Mouse (Mus musculus) CD8-positive naive resting alpha-beta T cell, adult 57 days (primary cell): ENCODE results near the gene Fkbp6. TPM values are rescaled to one million over a fixed set of nuclear protein-coding genes. Genes with fewer than 3 reads are reported as not detected.

ENCODE experiments used
- total RNA-seq: library from RNA; stranded (reverse); gene quantifications from one replicate; pipeline ENCODE4 v1.2.4, GENCODE M21; 2023

Fkbp6 gene
- total RNA-seq, result 0.55 TPM

DNA sequence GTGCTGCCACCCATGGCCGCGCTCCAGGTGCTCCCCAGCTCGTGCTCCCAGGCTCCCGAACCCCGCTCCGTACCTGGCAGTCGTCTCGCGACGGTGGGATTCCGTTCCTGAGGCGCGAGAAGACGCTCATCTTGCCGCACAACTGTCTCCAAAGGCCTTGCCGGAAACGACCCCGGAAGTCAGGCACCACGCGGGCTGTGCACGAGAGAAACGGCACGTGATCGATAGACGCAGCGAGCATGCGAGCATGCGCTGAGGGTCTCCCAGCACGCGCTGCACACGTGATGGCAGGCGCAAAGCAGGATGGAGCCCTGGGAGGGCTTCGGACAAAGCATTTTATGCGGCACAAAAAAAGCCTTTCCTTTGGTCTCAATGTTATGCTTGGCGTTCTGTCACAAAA is at the start of gene Fkbp6:
Fkbp6 (minus strand) TSS at position 183 of the 400 bp plus-strand sequence.

DNA sequence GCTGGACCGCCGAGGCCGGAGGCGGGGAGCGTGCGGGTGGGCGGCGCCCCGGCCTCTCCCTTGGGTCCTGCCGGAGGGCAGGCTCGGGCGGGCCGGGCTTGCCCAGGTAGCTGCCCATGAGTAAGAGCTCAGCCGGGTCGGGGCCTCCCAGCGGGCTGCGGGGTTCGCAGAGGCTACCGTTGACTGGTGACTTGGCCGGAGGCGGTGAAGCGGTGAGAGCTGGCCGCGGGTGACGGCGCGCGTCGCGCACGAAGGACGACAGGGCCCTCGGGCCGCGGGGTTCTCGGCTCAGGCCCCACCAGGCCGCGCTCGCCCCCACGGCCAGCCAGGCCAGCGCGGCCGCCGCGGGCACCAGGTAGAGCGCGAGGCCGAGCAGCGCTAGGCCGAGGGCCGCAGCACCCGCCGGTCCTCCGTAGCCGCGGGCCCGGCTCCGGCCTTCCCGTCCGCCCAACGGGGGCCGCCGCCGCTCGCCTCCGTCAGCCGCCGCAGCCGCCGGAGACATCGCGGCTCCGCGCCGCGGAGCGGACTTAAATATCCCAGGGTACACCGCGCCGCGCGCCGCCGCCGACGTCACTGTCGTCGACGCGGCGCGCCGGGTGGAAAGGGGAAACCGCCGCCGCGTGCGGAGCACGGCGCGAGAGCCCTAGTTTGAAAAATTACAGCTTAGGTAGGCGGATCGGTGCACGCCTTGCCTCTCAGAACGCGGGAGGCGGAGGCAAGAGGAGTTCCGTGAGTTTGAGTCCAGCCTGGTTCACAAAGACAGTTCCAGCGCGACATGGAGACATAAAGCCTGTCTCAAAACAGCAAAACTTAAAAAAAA is 44.4 kb upstream of the Fkbp6 start, which contains the start of gene Pom121:
Pom121 (minus strand) TSS at position 543 of the 820 bp plus-strand sequence.

DNA sequence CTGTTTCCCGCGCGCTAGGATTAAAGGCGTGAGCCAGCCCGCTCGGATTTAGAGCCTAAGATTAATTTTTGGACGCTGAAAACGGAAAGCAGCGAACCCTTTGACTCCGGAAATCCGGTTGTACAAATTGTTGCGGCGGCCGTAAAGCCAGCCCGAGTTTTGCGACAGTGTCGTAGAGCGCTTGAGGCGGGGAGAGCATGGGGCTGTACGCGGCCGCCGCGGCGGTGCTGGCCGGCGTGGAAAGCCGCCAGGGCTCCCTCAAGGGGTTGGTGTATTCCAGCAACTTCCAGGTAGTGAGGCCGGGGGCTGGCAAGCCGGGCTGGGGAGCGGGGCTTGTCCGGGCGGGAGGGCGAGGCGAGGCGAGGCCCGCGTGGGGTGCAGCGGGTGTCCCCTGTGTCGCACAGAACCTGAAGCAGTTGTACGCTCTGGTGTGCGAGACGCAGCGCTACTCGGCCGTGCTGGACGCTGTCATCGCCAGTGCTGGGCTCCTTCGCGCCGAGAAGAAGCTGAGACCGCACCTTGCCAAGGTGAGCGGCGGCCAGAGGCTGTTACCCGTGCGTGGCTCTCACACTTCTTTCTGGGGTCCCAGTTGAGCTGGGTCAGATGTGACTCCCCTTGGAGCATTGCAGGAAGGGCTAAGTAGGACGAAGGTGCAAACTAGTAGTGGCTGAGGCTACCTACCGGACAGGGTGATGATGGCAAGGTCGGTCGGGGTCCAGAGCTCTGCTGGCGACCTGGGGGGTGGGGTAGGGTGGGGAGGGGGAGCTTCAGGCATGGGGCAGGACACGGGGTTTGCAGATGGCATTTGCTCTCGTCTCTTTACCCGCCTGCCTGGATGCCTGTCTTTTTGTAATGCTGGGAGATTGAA is 20.2 kb upstream of the Fkbp6 start, which contains the start of gene Nsun5:
Nsun5 (plus strand) TSS at position 167 of the 868 bp plus-strand sequence.

DNA sequence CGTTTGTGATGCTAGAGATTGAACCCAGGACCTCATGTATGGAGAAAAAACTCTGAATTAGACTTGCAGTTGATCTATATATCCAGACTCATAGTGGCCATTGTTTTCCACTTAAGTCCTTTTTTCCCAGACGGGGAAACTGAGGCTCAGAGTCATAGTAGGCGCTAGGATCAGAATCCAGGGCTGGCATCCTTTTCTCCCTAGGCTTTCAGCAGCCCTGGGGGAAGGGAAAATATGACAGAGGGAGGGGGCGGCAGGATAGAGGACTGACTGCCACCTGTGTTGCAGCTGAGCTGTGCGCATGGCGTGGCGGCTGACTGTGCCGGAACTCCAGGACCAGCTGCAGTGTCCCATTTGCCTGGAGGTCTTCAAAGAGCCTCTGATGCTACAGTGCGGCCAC is 3.2 kb upstream of the Fkbp6 start, which contains the start of gene Trim50:
Trim50 (plus strand) TSS at position 301 of the 400 bp plus-strand sequence.

DNA sequence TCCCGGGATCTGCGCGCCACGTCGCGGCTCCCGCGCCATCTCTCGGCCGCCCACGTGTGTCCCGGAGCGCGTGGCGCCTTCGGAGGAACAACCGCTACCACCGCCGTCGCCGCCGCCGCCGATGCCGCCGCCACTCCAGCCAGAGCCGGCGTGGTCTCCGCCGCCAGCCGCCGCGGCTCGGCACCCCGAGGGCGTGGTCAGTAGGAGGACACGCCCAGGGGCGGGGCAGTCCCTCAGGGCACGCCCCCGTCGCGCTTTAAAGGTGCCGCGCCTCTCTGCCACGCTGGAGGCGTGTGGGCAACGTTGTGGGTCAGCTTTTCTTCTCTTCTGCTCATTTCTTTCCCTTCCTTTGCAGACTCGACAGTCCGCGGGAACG is 98.8 kb downstream of the Fkbp6 start, which contains the start of gene Fzd9:
Fzd9 (minus strand) TSS at position 152 of the 376 bp plus-strand sequence.

Other genes starting within 250 kb of the Fkbp6 start
- 14.1 TPM for gene Tbl2, start 200.4 kb downstream of the Fkbp6 start, total RNA-seq
- 85.6 TPM for gene Bcl7b, start 181.8 kb downstream of the Fkbp6 start, total RNA-seq
- gene Baz1b, start 162.8 kb downstream of the Fkbp6 start, total RNA-seq, result 101 TPM
- gene Fzd9, start 98.8 kb downstream of the Fkbp6 start, total RNA-seq, result not detected
- not detected for gene Trim50, start 3.3 kb upstream of the Fkbp6 start, total RNA-seq
- 37.6 TPM for gene Nsun5, start 19.9 kb upstream of the Fkbp6 start, total RNA-seq
- gene Pom121, start 44.5 kb upstream of the Fkbp6 start, total RNA-seq, result 48.7 TPM
- 4.3 TPM for gene Hip1, start 195.1 kb upstream of the Fkbp6 start, total RNA-seq
- gene Ccl26, start 213.5 kb upstream of the Fkbp6 start, total RNA-seq, result not detected
- not detected for gene Ccl24, start 223.0 kb upstream of the Fkbp6 start, total RNA-seq